Mouse (Mus musculus) layer of hippocampus, postnatal 25 days (tissue): Measurements from ENCODE around the gene Surf4. TPM values are rescaled to one million over a fixed set of nuclear protein-coding genes. Genes with fewer than 3 reads are reported as not detected.
"Not testable (repeated sequence)": the region's sequence is repeated elsewhere in the genome, so short reads cannot be mapped to it uniquely, and the experiment has no call there.

Experiments
- DNase-seq, 2 experiments: peaks; one replicate each; pipeline ENCODE4 v3.0.0; 2022; ENCODE audit warnings: mixed read lengths in 2 of 2, low spot score in 1 of 2; ENCODE audit errors: extremely low spot score in 1 of 2
- total RNA-seq, 2 experiments: library from RNA; stranded (reverse); gene quantifications; 2 replicates each; pipeline ENCODE4 v1.2.3; 2021

The Surf4 gene
- total RNA-seq, 2 experiments from 2014 or later: 52.6 to 60.2 TPM

- no peak for DNase-seq
These were observed 27.3 kb downstream of the Surf4 start for GRCm38 (mm10) chr2:26906431-26906830.

- DNase-seq: no peak
These were observed 27.8 kb downstream of the Surf4 start for GRCm38 (mm10) chr2:26905936-26906335.

- no peak for DNase-seq
These were observed 30.4 kb downstream of the Surf4 start for GRCm38 (mm10) chr2:26903311-26903710.

- DNase-seq: peak; percentile 82 to 87
These were observed 31.1 kb downstream of the Surf4 start, which contains the start of gene Surf6 for GRCm38 (mm10) chr2:26902467-26903220. Gene Surf6, minus strand, starts transcription at chr2:26902879.

GRCm38 (mm10) chr2:26901834-26902400 is 31.8 kb downstream of the Surf4 start:
- no peak for DNase-seq

- DNase-seq: no peak
These were observed 33.0 kb downstream of the Surf4 start for GRCm38 (mm10) chr2:26900731-26901130.

- no peak for DNase-seq
These were observed 37.8 kb downstream of the Surf4 start for GRCm38 (mm10) chr2:26895898-26896297.

- DNase-seq: not testable (repeated sequence)
These were observed 47.6 kb downstream of the Surf4 start for GRCm38 (mm10) chr2:26886170-26886569.

GRCm38 (mm10) chr2:26885541-26885940 is 48.2 kb downstream of the Surf4 start:
- not testable (repeated sequence) for DNase-seq

- no peak for DNase-seq
These were observed 55.2 kb downstream of the Surf4 start for GRCm38 (mm10) chr2:26878571-26878970.

- no peak for DNase-seq
These were observed 63.1 kb downstream of the Surf4 start for GRCm38 (mm10) chr2:26870666-26871065.

Other genes with a start within 250 kb of the Surf4 start
- gene Abo, start 68.9 kb downstream of the Surf4 start, total RNA-seq: not detected
- 10 to 100 TPM; 25.1 to 26.4 TPM for gene Surf6, start 31.0 kb downstream of the Surf4 start, total RNA-seq
- 10 to 100 TPM; 41.1 to 48.8 TPM for gene Med22, start 23.3 kb downstream of the Surf4 start, total RNA-seq
- gene Rpl7a, start 23.2 kb downstream of the Surf4 start, total RNA-seq: 100 to 1,000 TPM; 260 to 281 TPM
- gene Surf2, start 17.6 kb downstream of the Surf4 start, total RNA-seq: 10 to 100 TPM; 31.1 to 37.2 TPM
- gene Surf1, start 17.4 kb downstream of the Surf4 start, total RNA-seq: 10 to 100 TPM; 91.6 to 94.9 TPM
- gene Stkld1, start 119 bp upstream of the Surf4 start, total RNA-seq: under 1 TPM; 0.27 to 0.75 TPM
- gene Rexo4, start 30.5 kb upstream of the Surf4 start, total RNA-seq: 10 to 100 TPM; 58.4 to 60.4 TPM
- gene Adamts13, start 39.5 kb upstream of the Surf4 start, total RNA-seq: 1 to 10 TPM in 1 of 2 experiments, under 1 TPM in 1; 0.92 to 1.7 TPM
- gene Cacfd1, start 76.0 kb upstream of the Surf4 start, total RNA-seq: 10 to 100 TPM; 39.5 to 44.1 TPM
- gene Slc2a6, start 94.1 kb upstream of the Surf4 start, total RNA-seq: 10 to 100 TPM; 40.1 to 40.4 TPM
- gene Mymk, start 138.3 kb upstream of the Surf4 start, total RNA-seq: under 1 TPM; 0.61 to 0.71 TPM
- 10 to 100 TPM; 10.9 to 12.7 TPM for gene Adamtsl2, start 145.5 kb upstream of the Surf4 start, total RNA-seq
- 100 to 1,000 TPM; 119 to 162 TPM for gene Fam163b, start 208.6 kb upstream of the Surf4 start, total RNA-seq
- gene Dbh, start 231.3 kb upstream of the Surf4 start, total RNA-seq: under 1 TPM; 0.54 TPM